ENCODE assay signal across 9 mouse cellular contexts in the genomic region with DNA sequence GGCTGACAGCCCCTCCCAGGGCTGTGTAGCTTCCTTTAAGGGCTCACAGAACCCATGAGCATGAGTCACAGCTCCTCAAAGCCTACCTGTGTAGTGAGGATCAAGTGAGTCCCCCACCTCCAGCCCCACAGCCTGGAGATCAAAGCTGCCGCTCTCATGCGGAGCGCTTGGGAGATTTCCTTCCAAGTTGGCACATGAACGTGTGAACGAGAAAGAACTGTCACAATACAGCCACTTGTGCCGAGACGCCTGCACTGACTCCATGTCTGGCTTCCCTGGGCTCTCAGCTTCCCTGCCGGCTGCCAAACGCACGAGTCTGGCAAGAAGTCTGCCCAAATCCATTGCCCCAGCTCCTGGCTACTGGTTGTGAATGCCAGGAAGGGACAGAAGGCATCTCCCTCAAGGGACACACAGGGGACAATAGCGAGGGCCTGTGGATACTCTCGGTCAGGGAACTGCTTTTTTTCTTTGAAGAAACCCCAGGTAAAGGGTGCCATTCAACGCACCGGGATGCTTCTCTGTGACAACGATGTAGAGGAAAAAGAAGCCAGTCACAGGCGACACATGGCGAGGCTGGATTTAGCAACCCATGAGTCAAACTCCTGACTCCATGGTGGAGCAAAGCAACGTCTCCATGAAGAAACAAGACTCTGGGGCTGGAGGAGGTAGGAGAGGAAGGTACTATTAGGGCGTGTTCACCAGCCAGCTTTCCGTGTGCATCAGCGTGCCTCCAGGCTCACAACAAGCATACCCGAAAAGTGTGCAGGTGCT.
DNase-seq lines count a peak whose midpoint lies in the region; ATAC-seq lines count a peak whose summit lies in the region.
"Had no signal": no experiment of that assay in that cellular context is flagged by ENCODE, and none has a peak within 500 bp of the region (broad histone marks: within the 10 kb centered on the region; RNA-seq: fewer than 3 reads in every experiment).

No protein-coding gene starts in this region.

- no peak overlapping the region for H3K4me3 ChIP-seq in forebrain, embryonic 10.5 days
- no peak overlapping the region for H3K4me3 ChIP-seq in forebrain, embryonic 11.5 days (ENCODE audit: low read depth, low read length)
- H3K4me3 ChIP-seq in forebrain, embryonic 16.5 days (replicated peaks; ENCODE audit: low read length), result peak overlapping the region; percentile 15; the same call in 1 of the 2 replicates
- H3K4me3 ChIP-seq in limb, embryonic 13.5 days, result no peak overlapping the region

- H3K36me3 ChIP-seq in forebrain, embryonic 10.5 days (replicated peaks), result no peaks in the 10 kb centered on the region
- no peaks in the 10 kb centered on the region for H3K36me3 ChIP-seq in forebrain, embryonic 11.5 days (ENCODE audit: control insufficient read depth, insufficient read depth, low read length)
- H3K36me3 ChIP-seq in forebrain, embryonic 16.5 days (ENCODE audit: control insufficient read depth, insufficient read depth), result no peaks in the 10 kb centered on the region
- no peaks in the 10 kb centered on the region for H3K36me3 ChIP-seq in limb, embryonic 13.5 days

- H3K9ac ChIP-seq in forebrain, embryonic 11.5 days (ENCODE audit: low read length), result no peak overlapping the region
- peak overlapping the region; percentile 22; the same call in 1 of the 2 replicates for H3K9ac ChIP-seq in forebrain, embryonic 16.5 days (replicated peaks; ENCODE audit: low read depth, low read length)
- no peak overlapping the region for H3K9ac ChIP-seq in limb, embryonic 13.5 days

- H3K27me3 ChIP-seq in forebrain, embryonic 10.5 days (ENCODE audit: poor library complexity, severe bottlenecking), result peaks cover 10% of the 10 kb centered on the region; the same call in 1 of the 2 replicates
- no peaks in the 10 kb centered on the region for H3K27me3 ChIP-seq in forebrain, embryonic 11.5 days (ENCODE audit: control insufficient read depth, insufficient read depth, low read length)
- no peaks in the 10 kb centered on the region for H3K27me3 ChIP-seq in forebrain, embryonic 16.5 days (replicated peaks; ENCODE audit: control insufficient read depth, insufficient read depth, low read length)
- H3K27me3 ChIP-seq in limb, embryonic 13.5 days, result peaks cover 3% of the 10 kb centered on the region; the same call in 1 of the 2 replicates

- no peak for DNase-seq in forebrain, embryonic 10.5 days (ENCODE audit: extremely low spot score, low spot score)
- DNase-seq in forebrain, embryonic 11.5 days (ENCODE audit: low spot score), result no peak
- DNase-seq in brain, adult 2 months (ENCODE audit: low read depth, low spot score), result peak; percentile 90
- DNase-seq in adrenal gland, adult 2 months, result no peak
- DNase-seq in gastrocnemius, postnatal 25 days, result no peak
- DNase-seq: gastrocnemius, postnatal 36 days had no signal

- no peaks in the 10 kb centered on the region; the same call in 1 of the 2 replicates for H3K9me3 ChIP-seq in forebrain, embryonic 10.5 days
- H3K9me3 ChIP-seq in forebrain, embryonic 11.5 days (ENCODE audit: control insufficient read depth, low read length), result no peaks in the 10 kb centered on the region
- no peaks in the 10 kb centered on the region for H3K9me3 ChIP-seq in forebrain, embryonic 16.5 days (ENCODE audit: control insufficient read depth, low read length)
- no peaks in the 10 kb centered on the region for H3K9me3 ChIP-seq in limb, embryonic 13.5 days

- ATAC-seq in forebrain, embryonic 11.5 days (replicated peaks; ENCODE audit: low FRiP score), result no peak
- peak; percentile 78 for ATAC-seq in forebrain, embryonic 16.5 days
- ATAC-seq in limb, embryonic 13.5 days (ENCODE audit: low FRiP score, low read depth), result no peak
- ATAC-seq in monocyte, adult 5-6 weeks (replicated peaks; ENCODE audit: insufficient number of reproducible peaks, low FRiP score, low TSS enrichment, poor library complexity, severe bottlenecking), result no peak

- peak overlapping the region; percentile 65; the same call in 1 of the 2 replicates for H3K27ac ChIP-seq in forebrain, embryonic 10.5 days
- H3K27ac ChIP-seq in forebrain, embryonic 11.5 days (ENCODE audit: low read depth, low read length), result no peak overlapping the region
- peak overlapping the region; percentile 92 for H3K27ac ChIP-seq in forebrain, embryonic 16.5 days (ENCODE audit: low read length)
- H3K27ac ChIP-seq in limb, embryonic 13.5 days, result no peak overlapping the region

- H3K4me2 ChIP-seq in forebrain, embryonic 11.5 days (ENCODE audit: low read depth, low read length, severe bottlenecking), result no peak overlapping the region
- H3K4me2 ChIP-seq in forebrain, embryonic 16.5 days (ENCODE audit: low read length), result peak overlapping the region; percentile 34
- H3K4me2 ChIP-seq in limb, embryonic 13.5 days (replicated peaks), result peak overlapping the region; percentile 29

- H3K4me1 ChIP-seq in forebrain, embryonic 10.5 days, result peaks cover 78% of the 10 kb centered on the region
- H3K4me1 ChIP-seq in forebrain, embryonic 11.5 days (replicated peaks; ENCODE audit: control insufficient read depth, insufficient read depth, low read length), result peaks cover 20% of the 10 kb centered on the region
- peaks cover 61% of the 10 kb centered on the region for H3K4me1 ChIP-seq in forebrain, embryonic 16.5 days (replicated peaks; ENCODE audit: control insufficient read depth, insufficient read depth, low read length)
- peaks cover 74% of the 10 kb centered on the region for H3K4me1 ChIP-seq in limb, embryonic 13.5 days

- WGBS in forebrain, embryonic 10.5 days, result 86% methylated on average over 22 of the region's 22 CpGs
- WGBS in forebrain, embryonic 11.5 days, result 79% methylated on average over 22 of the region's 22 CpGs
- WGBS in forebrain, embryonic 16.5 days, result 43% methylated on average over 22 of the region's 22 CpGs
- WGBS in limb, embryonic 13.5 days, result 56% methylated on average over 22 of the region's 22 CpGs

Comparison
In these comparisons a context has a peak if more than half of its experiments do, and no peak if none do; other contexts are left out.
1. H3K27ac ChIP-seq: peak in forebrain, embryonic 10.5 days (single experiment) and forebrain, embryonic 16.5 days (single experiment); none in forebrain, embryonic 11.5 days (single experiment) and limb, embryonic 13.5 days (single experiment).